Mouse (Mus musculus) heart, embryonic 16.5 days (tissue): ENCODE measurements around the gene Bcor. TPM values are rescaled to one million over a fixed set of nuclear protein-coding genes. Genes with fewer than 3 reads are reported as not detected.

ENCODE experiments used
- ATAC-seq: fragments of 200-750 bp; cut with Nextera tagmentation; replicated peaks from 2 replicates; pipeline ENCODE4 v1.8.0; 2017; ENCODE audit warnings: moderate number of reproducible peaks; ENCODE audit not compliant: insufficient read depth, low FRiP score; ENCODE audit errors: extremely low read depth
- H3K27ac ChIP-seq: fragments of 300-500 bp; sonication (generic); 2 replicates; pipeline ENCODE4 v1.5.1; 2014; ENCODE audit warnings: mild to moderate bottlenecking, low read length, control low read depth, moderate library complexity
- H3K27me3 ChIP-seq: fragments of 300-500 bp; sonication (generic); 2 replicates; pipeline ENCODE4 v1.6.1; 2014; ENCODE audit warnings: low read length, mixed read lengths; ENCODE audit not compliant: control insufficient read depth, insufficient read depth
- H3K36me3 ChIP-seq: fragments of 300-500 bp; sonication (generic); 2 replicates; pipeline ENCODE4 v1.6.1; 2014; ENCODE audit not compliant: control insufficient read depth, insufficient read depth
- H3K4me1 ChIP-seq: fragments of 300-500 bp; sonication (generic); 2 replicates; pipeline ENCODE4 v1.6.1; 2014; ENCODE audit warnings: low read length, mixed read lengths; ENCODE audit not compliant: control insufficient read depth, insufficient read depth
- H3K4me2 ChIP-seq: fragments of 300-500 bp; sonication (generic); 2 replicates; pipeline ENCODE4 v1.6.1; 2014; ENCODE audit warnings: low read depth, mild to moderate bottlenecking, control low read depth, low read length
- H3K4me3 ChIP-seq: fragments of 300-500 bp; sonication (generic); 2 replicates; pipeline ENCODE4 v1.5.1; 2014; ENCODE audit warnings: mild to moderate bottlenecking, control low read depth, low read length
- H3K9ac ChIP-seq: fragments of 300-500 bp; sonication (generic); 2 replicates; pipeline ENCODE4 v1.6.1; 2014; ENCODE audit warnings: low read length, control low read depth
- H3K9me3 ChIP-seq: fragments of 300-500 bp; sonication (generic); replicated peaks from 2 replicates; pipeline ENCODE4 v1.6.1; 2016; ENCODE audit warnings: low read length; ENCODE audit not compliant: control insufficient read depth
- WGBS: fragments of 180-500 bp; shearing (Covaris S2); extraction: QIAGEN DNeasy Blood & Tissue Kit; methylation state at CpG from one replicate; pipeline ENCODE4 v1.1.7; 2014; 5-methylcytosine and 5-hydroxymethylcytosine counted together
- polyA plus RNA-seq: library from polyadenylated mRNA; unstranded; fragments of >200 nt; fragmentation: Nextera tagmentation; extraction: Ambion mirVana; gene quantifications from 2 replicates; pipeline ENCODE4 v1.2.1, GENCODE M21; 2015

Gene Bcor
- polyA plus RNA-seq, 1 experiment from 2014 or later: 11.5 TPM

DNA sequence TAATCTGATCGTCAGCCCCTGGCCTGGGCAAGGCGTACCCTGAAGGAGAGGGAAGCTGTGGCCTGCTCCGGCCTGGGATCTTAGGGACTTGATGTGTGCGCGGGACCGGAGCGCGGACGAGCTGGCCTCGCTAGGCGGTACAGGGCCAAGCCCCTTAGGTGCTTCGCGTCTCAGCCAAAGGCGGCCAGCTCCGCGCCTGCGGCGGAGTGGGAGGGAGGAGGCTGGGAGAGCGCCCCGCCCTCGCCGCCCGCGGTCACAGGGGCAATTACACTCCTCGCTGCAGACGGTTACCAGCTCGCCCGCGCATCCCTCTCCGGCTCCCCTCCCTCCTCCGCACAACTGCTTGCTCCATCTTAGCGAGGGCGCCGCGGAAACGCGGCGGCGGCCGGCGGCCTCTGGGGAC, 161.2 kb downstream of the Bcor start:
- Histone ChIP-seq H3K4me3 (peak overlapping the region; percentile 45), H3K4me1 (peaks cover 11% of the 10 kb centered on the region), H3K9ac (peak overlapping the region; percentile 62), H3K36me3 (no peaks in the 10 kb centered on the region), H3K27me3 (peaks cover 36% of the 10 kb centered on the region), H3K9me3 (no peaks in the 10 kb centered on the region), H3K4me2 (peak overlapping the region; percentile 69), H3K27ac (no peak overlapping the region)
- peak; percentile 79 for ATAC-seq
- 2% methylated on average over 41 of the region's 41 CpGs for WGBS

DNA sequence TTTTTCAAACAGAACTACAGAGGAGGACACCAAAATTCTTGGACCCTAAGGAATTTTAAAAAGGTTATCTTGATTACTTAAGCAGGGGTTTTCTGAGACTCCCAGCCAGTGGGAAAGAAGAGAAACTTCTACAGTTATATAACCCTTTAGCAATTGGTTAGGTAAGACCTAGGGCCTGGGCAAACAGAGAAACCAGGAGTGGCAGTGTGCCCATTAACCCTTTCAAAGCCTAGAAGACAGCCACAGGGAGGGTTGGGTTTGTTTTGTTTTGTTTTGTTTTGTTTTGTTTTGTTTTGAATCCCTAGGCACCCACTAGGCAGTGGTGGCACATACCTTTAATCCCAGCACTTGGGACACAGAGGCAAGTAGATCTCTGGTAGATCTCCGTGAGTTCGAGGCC, 163.3 kb downstream of the Bcor start:
- H3K9ac ChIP-seq: no peak overlapping the region
- H3K4me1 ChIP-seq: peaks cover 3% of the 10 kb centered on the region; the same call in 1 of the 2 replicates
- H3K27me3 ChIP-seq: peaks cover 29% of the 10 kb centered on the region
- no peak for ATAC-seq
- no peaks in the 10 kb centered on the region for H3K36me3 ChIP-seq
- no peak overlapping the region for H3K4me3 ChIP-seq
- H3K9me3 ChIP-seq: no peaks in the 10 kb centered on the region
- no peak overlapping the region for H3K27ac ChIP-seq
- no peak overlapping the region for H3K4me2 ChIP-seq
- 86% methylated on average over 2 of the region's 2 CpGs for WGBS

DNA sequence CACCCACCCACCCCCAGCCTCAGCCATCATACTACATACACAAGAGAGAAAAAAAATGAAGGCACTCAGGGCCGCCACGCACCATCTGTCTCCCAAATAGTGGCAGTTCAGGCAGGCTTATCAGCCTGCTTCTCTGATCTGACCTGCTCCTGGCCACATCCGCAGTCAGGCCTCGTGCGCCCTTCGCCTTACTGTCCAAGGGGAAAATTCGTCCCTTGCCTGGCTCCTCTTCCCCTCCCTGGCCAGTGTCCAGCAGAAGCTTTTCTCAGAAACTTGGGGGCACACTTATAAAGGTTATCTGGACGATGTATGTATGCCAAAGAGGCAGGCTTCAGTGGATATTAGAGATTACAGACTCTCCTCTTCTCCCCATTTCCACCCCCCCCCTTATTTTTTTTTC, 163.7 kb downstream of the Bcor start:
- Histone ChIP-seq H3K27ac (no peak overlapping the region), H3K36me3 (no peaks in the 10 kb centered on the region), H3K4me1 (peaks cover 3% of the 10 kb centered on the region; the same call in 1 of the 2 replicates), H3K27me3 (peaks cover 29% of the 10 kb centered on the region), H3K9ac (no peak overlapping the region), H3K9me3 (no peaks in the 10 kb centered on the region), H3K4me3 (no peak overlapping the region), H3K4me2 (no peak overlapping the region)
- ATAC-seq: no peak
- WGBS: 62% methylated on average over 8 of the region's 8 CpGs

DNA sequence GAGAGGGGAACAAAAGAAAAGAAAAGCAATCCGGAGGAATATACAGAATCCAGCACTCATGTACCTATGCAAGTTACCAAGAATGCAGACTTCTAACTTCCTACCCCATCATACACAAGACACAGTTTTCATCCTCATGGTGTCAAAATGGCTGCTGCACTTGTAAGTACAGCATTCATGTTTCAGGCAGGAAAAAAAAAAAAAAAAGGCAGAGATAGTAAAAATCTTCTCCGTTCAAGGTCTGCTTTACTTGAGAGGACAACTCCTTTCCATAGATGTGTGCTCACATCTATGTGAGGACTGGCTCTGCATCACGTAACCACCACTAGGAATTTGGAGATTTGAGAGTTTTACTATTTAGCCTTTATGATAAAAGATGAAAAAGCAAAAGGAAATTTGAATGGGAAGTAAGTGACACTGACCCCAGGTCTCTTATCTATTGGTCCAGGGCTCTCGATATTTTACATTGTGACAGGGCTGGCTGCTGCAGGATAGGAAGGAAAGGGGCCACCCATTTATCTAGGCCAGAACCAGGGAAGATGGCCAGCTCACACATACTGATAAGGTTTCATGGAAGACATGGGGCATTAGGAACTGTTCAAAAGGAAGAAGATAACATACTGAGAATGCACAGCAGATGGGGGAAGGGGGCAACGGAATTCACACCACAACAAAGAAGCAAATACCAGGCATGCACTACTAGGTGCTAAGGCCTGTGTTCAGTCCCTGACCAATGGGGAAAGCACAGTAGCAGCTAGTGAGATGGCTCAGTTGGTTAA, 166.3 kb downstream of the Bcor start:
- Histone ChIP-seq H3K4me2 (no peak overlapping the region), H3K9me3 (no peaks in the 10 kb centered on the region), H3K27ac (no peak overlapping the region), H3K4me1 (peaks cover 3% of the 10 kb centered on the region; the same call in 1 of the 2 replicates), H3K9ac (no peak overlapping the region), H3K36me3 (no peaks in the 10 kb centered on the region), H3K4me3 (no peak overlapping the region), H3K27me3 (peaks cover 10% of the 10 kb centered on the region)
- WGBS: 66% methylated on average over 5 of the region's 5 CpGs
- ATAC-seq: no peak

DNA sequence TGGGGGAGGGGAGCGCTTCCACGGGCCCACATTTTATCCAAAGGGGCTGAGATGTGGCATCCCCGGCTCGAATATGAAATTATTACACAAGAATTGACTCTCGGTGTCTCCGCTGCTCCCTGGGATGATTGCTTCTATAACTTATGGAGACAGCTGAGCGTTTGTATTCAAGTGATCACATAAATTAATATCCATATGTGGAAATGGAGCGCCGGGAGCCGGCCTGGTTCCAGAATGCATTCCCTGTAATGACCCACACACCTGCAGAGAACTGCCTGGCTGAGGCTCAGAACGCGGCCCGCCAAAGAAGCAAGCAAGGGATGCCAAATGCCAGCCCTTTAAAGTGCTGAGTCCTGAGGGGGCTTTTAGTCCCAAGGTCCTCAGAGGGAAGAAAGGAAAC, 170.7 kb downstream of the Bcor start:
- Histone ChIP-seq H3K4me3 (no peak overlapping the region), H3K9me3 (no peaks in the 10 kb centered on the region), H3K27ac (no peak overlapping the region), H3K27me3 (no peaks in the 10 kb centered on the region), H3K9ac (no peak overlapping the region), H3K4me2 (no peak overlapping the region), H3K4me1 (no peaks in the 10 kb centered on the region), H3K36me3 (no peaks in the 10 kb centered on the region)
- ATAC-seq: no peak
- 85% methylated on average over 13 of the region's 13 CpGs for WGBS

DNA sequence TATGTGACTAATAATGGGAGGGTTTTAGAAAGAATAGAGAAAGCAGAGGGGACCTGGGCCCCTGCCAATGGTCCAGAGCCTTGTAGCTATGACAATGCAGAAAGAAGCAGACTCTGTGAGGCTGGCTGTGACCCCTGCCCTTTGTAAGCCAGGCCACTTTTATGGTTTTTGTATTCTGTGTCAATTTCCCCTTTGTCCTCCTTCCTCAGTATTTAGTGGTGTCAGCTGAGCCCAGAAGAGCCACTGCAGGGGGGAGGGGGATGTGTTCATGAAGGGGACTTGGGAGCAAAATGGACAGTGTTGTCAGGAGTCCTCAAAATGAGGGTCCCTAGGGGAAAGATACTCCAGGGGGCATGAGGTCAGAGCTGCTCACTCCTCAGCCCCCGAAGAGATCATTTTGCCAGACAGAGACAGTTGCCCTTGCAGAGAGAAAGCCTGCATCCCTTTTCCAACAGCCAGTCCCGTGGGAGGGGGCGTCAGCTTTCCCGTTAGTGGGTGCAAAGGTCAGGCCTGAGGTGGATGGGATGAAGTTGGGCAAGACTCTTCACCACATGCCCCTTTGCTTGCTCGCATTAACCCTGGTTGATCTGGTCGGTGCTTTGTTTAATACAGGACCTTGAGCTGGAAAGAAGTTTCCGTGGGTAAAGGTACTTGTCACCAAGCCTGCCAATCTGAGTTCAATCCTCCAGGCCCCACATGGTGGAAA, 171.8 kb downstream of the Bcor start:
- no peak for ATAC-seq
- WGBS: 73% methylated on average over 7 of the region's 7 CpGs
- Histone ChIP-seq H3K27ac (no peak overlapping the region), H3K4me1 (no peaks in the 10 kb centered on the region), H3K9me3 (no peaks in the 10 kb centered on the region), H3K4me2 (no peak overlapping the region), H3K36me3 (no peaks in the 10 kb centered on the region), H3K9ac (no peak overlapping the region), H3K4me3 (no peak overlapping the region), H3K27me3 (no peaks in the 10 kb centered on the region)

DNA sequence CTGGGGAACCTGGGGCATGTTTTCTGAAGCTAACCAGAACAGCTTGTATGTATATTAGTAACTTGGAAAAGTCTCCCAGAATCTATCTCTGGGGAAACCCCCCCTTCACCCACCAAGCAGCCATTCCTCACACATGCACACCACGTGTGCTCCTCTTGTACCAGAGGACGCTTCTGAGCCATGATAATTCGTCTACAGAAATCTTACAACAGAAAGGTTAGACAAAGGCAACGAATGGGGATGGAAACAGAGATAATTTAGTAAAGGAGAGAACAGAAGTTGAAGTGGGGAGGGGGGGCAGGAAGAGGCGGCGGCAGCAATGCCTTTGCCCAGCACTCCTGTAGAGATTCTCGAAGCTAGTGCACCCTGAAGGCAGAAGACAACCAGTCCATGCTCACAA, 172.6 kb downstream of the Bcor start:
- H3K27ac ChIP-seq: no peak overlapping the region
- H3K4me1 ChIP-seq: no peaks in the 10 kb centered on the region

More for the DNA sequence above, 172.6 kb downstream of the Bcor start:
- Histone ChIP-seq H3K9ac (no peak overlapping the region), H3K27me3 (no peaks in the 10 kb centered on the region), H3K4me3 (no peak overlapping the region), H3K9me3 (no peaks in the 10 kb centered on the region), H3K36me3 (no peaks in the 10 kb centered on the region), H3K4me2 (no peak overlapping the region)
- WGBS: 65% methylated on average over 7 of the region's 7 CpGs
- ATAC-seq: no peak
